Mouse (Mus musculus) right cerebral cortex, adult 18-20 months (tissue): ENCODE measurements around the gene Adamtsl5.
A peak's percentile ranks its signal among the peaks of the same experiment; 100 is the strongest.

Source experiments
- DNase-seq: peaks from one replicate; pipeline ENCODE4 v3.0.0; 2022; ENCODE audit warnings: mixed read lengths

The Adamtsl5 gene

GRCm38 (mm10) chr10:80292251-80293146 lies 55.7 kb downstream of the Adamtsl5 start, which contains the start of gene Rps15:
TSS of gene Rps15 (plus strand) at chr10:80292453.
- peak; percentile 94 for DNase-seq
